Mouse (Mus musculus): Measurements from ENCODE around the gene Trmt13. TPM values are rescaled to one million over a fixed set of nuclear protein-coding genes. Genes with fewer than 3 reads are reported as not detected.

The Trmt13 gene
- total and polyA plus RNA-seq, 3 experiments = 3.6 to 5.5 (median 5.4) TPM

DNA sequence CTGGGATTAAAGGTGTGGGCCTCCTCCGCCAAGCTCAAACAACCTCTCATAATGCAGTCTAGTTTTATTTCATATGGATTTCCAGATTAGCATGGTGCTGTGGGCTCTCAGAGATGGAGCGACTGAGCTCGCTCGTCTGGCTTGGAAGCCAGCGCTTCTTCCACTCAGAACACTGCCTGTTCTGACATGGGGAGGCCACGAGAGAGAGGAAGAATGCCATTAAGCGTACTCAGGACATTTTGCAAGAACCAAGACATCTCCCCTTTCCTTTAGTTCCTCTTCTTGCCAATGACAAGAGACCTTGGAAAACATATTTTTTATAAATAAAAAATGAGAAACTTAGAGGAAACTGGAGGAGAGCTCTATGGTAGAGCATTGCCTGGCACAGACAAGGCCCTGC, 34.4 kb upstream of the Trmt13 start:
- Histone ChIP-seq H3K27ac (no peak overlapping the region), H3K27me3 (ENCODE audit: control insufficient read depth, insufficient read depth, low read length) (no peaks in the 10 kb centered on the region), H3K36me3 (ENCODE audit: control insufficient read depth, insufficient read depth, low read length) (peaks cover 9% of the 10 kb centered on the region), H3K9ac (ENCODE audit: low read depth, low read length) (no peak overlapping the region), H3K4me1 (ENCODE audit: control insufficient read depth, insufficient read depth, low read length) (peaks cover 6% of the 10 kb centered on the region), H3K79me2 (replicated peaks; ENCODE audit: control insufficient read depth, insufficient read depth, low read length) (peaks cover 6% of the 10 kb centered on the region), H3K4me3 (no peak overlapping the region)
- TF ChIP-seq POLR2A (IDR thresholded peaks at IDR 0.05; ENCODE audit: insufficient read depth, low read depth, low read length) (no peak), CTCF (IDR thresholded peaks at IDR 0.05) (no peak), EP300 (IDR thresholded peaks at IDR 0.05; ENCODE audit: insufficient read depth, low read depth, low read length) (no peak)
- DNase-seq = no peak
- intact Hi-C loops (cut with DNase I) = no loop called here
- WGBS = 81% methylated on average over 7 of the region's 7 CpGs

DNA sequence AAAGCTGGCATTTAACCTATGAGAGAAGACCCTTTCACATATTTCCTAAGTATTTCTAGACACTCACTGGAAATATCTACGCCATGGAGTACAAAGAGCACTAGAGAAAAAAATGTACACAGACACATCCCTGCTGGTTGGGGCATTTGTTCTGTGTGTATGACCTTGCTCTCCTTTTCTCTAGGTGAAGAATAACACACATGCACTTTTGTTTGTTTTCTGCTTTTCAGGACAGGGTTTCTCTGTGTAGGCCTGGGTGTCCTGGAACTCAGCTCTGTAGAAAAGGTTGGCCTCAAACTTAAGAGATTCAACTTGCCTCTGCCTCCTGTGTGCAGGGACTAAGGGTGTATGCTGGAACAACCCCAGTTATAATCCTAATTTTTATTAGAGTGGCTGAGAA, 32.0 kb upstream of the Trmt13 start:
- H3K4me1 ChIP-seq (ENCODE audit: control insufficient read depth, insufficient read depth, low read length) = peaks cover 2% of the 10 kb centered on the region
- intact Hi-C loops (cut with DNase I) = no loop called here
- H3K36me3 ChIP-seq (ENCODE audit: control insufficient read depth, insufficient read depth, low read length) = peaks cover 9% of the 10 kb centered on the region
- no peak overlapping the region for H3K4me3 ChIP-seq
- no peak overlapping the region for H3K27ac ChIP-seq
- H3K79me2 ChIP-seq (replicated peaks; ENCODE audit: control insufficient read depth, insufficient read depth, low read length) = peaks cover 4% of the 10 kb centered on the region; the same call in 1 of the 2 replicates
- 98% methylated on average over 1 of the region's 1 CpGs for WGBS
- TF ChIP-seq CTCF (IDR thresholded peaks at IDR 0.05) (no peak), EP300 (IDR thresholded peaks at IDR 0.05; ENCODE audit: insufficient read depth, low read depth, low read length) (no peak), POLR2A (IDR thresholded peaks at IDR 0.05; ENCODE audit: insufficient read depth, low read depth, low read length) (no peak)
- DNase-seq = no peak
- no peaks in the 10 kb centered on the region for H3K27me3 ChIP-seq (ENCODE audit: control insufficient read depth, insufficient read depth, low read length)
- no peak overlapping the region for H3K9ac ChIP-seq (ENCODE audit: low read depth, low read length)

DNA sequence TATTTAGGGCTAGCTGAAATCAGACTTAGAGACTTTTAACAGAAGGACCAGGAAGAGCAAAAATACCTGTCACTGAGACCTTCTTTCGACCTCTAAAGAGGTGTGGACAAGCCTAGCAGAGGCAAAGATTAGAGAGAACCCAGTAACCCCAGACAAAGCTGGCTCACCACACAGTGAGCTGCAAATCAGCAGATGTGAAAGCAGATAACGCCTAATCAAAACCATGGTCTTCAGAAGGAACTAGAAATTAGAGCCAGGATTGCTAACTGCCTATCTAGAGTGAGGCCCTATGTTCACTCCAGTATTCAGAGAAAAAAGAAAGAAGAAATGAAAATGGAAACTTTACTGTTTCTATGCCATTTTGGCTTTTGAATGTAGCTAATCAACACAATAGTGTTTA, 28.0 kb upstream of the Trmt13 start:
- peaks cover 20% of the 10 kb centered on the region for H3K36me3 ChIP-seq (ENCODE audit: control insufficient read depth, insufficient read depth, low read length)
- H3K79me2 ChIP-seq (replicated peaks; ENCODE audit: control insufficient read depth, insufficient read depth, low read length) = no peaks in the 10 kb centered on the region
- no peak for DNase-seq
- peak overlapping the region; percentile 13 for H3K27ac ChIP-seq
- no peak overlapping the region for H3K4me3 ChIP-seq
- no peak for TF ChIP-seq CTCF (IDR thresholded peaks at IDR 0.05)
- no peak for TF ChIP-seq POLR2A (IDR thresholded peaks at IDR 0.05; ENCODE audit: insufficient read depth, low read depth, low read length)
- TF ChIP-seq EP300 (IDR thresholded peaks at IDR 0.05; ENCODE audit: insufficient read depth, low read depth, low read length) = no peak
- no peaks in the 10 kb centered on the region for H3K27me3 ChIP-seq (ENCODE audit: control insufficient read depth, insufficient read depth, low read length)
- no peak overlapping the region for H3K9ac ChIP-seq (ENCODE audit: low read depth, low read length)
- H3K4me1 ChIP-seq (ENCODE audit: control insufficient read depth, insufficient read depth, low read length) = peaks cover 4% of the 10 kb centered on the region
- intact Hi-C loops (cut with DNase I) = no loop called here
- 67% methylated on average over 2 of the region's 2 CpGs for WGBS

DNA sequence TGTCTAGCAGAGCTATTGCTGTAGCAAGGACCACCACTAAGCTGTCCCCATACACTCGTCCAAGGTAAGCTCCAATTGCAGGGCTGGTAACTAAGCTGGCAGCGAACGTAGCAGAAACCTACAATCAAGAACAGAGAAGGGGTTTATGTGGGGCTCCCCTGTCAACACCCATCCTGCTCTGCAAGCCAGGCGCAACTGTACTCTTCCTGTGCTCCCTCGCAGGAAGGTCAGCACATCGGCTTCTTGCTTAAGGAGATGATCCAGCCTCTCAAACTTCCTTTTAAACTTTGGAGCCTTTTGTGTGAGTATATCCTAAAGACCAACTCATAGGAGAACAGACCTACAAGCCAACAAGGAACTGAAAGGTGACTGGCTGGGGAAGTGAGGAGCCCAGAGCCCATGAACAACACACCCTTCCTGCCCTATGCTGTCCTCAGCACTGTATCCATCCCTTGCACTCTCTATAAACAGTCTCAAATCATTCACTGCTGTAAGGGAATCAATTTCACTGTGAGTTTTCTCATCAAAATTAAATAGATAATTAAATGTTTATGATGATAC, 27.5 kb upstream of the Trmt13 start:
- peaks cover 20% of the 10 kb centered on the region for H3K36me3 ChIP-seq (ENCODE audit: control insufficient read depth, insufficient read depth, low read length)
- no peak overlapping the region for H3K9ac ChIP-seq (ENCODE audit: low read depth, low read length)
- H3K27ac ChIP-seq = peak overlapping the region; percentile 13
- intact Hi-C loops (cut with DNase I) = no loop called here
- DNase-seq = peak in 1 of 2 experiments; percentile 13
- H3K27me3 ChIP-seq (ENCODE audit: control insufficient read depth, insufficient read depth, low read length) = no peaks in the 10 kb centered on the region
- WGBS = 54% methylated on average over 6 of the region's 6 CpGs
- TF ChIP-seq CTCF (IDR thresholded peaks at IDR 0.05) (no peak), EP300 (IDR thresholded peaks at IDR 0.05; ENCODE audit: insufficient read depth, low read depth, low read length) (no peak), POLR2A (IDR thresholded peaks at IDR 0.05; ENCODE audit: insufficient read depth, low read depth, low read length) (no peak)
- no peaks in the 10 kb centered on the region for H3K79me2 ChIP-seq (replicated peaks; ENCODE audit: control insufficient read depth, insufficient read depth, low read length)
- peaks cover 4% of the 10 kb centered on the region for H3K4me1 ChIP-seq (ENCODE audit: control insufficient read depth, insufficient read depth, low read length)
- no peak overlapping the region for H3K4me3 ChIP-seq

DNA sequence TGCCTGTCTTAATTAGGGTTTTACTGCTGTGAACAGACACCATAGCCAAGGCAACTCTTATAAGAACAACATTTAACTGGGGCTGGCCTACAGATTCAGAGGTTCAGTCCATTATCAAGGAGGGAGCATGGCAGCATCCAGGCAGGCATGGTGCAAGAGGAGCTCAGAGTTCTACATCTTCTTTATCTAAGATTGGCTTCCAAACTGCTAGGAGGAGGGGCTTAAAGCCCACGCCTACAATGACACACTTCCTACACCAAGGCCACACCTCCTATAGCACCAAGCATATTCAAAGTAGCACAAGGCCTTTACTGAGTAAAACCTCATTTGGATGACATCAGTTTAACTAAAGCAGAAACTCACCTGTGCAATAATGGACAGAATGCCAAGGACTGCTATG, 25.6 kb upstream of the Trmt13 start:
- peaks cover 22% of the 10 kb centered on the region for H3K36me3 ChIP-seq (ENCODE audit: control insufficient read depth, insufficient read depth, low read length)
- peak overlapping the region; percentile 86 for H3K27ac ChIP-seq
- H3K27me3 ChIP-seq (ENCODE audit: control insufficient read depth, insufficient read depth, low read length) = no peaks in the 10 kb centered on the region
- DNase-seq = no peak
- WGBS = 75% methylated on average over 1 of the region's 1 CpGs
- no peaks in the 10 kb centered on the region for H3K79me2 ChIP-seq (replicated peaks; ENCODE audit: control insufficient read depth, insufficient read depth, low read length)
- H3K4me1 ChIP-seq (ENCODE audit: control insufficient read depth, insufficient read depth, low read length) = peaks cover 8% of the 10 kb centered on the region
- H3K4me3 ChIP-seq = no peak overlapping the region
- no peak for TF ChIP-seq POLR2A (IDR thresholded peaks at IDR 0.05; ENCODE audit: insufficient read depth, low read depth, low read length)
- no peak for TF ChIP-seq CTCF (IDR thresholded peaks at IDR 0.05)
- no peak for TF ChIP-seq EP300 (IDR thresholded peaks at IDR 0.05; ENCODE audit: insufficient read depth, low read depth, low read length)
- H3K9ac ChIP-seq (ENCODE audit: low read depth, low read length) = no peak overlapping the region
- intact Hi-C loops (cut with DNase I) = no loop called here

DNA sequence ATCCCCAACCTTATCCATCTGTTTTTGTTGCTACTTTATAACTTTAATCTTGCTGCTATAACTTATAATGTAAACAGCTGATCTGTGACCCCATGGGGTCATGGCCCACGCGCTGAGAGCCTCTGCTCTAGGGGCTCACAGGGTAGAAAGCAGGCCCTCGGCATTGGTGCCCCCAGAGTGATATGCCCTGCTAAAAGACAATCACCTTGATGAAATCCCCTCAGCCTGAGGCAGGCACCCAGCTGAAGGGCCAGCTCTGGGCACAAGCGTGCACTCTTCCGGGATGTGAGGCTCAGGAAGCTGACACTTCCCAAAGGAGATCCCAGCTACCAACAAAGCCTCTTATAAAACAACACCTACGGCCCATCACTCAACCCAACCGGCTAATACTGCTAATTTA, 24.2 kb upstream of the Trmt13 start:
- Histone ChIP-seq H3K4me1 (ENCODE audit: control insufficient read depth, insufficient read depth, low read length) (peaks cover 8% of the 10 kb centered on the region), H3K79me2 (replicated peaks; ENCODE audit: control insufficient read depth, insufficient read depth, low read length) (no peaks in the 10 kb centered on the region), H3K9ac (ENCODE audit: low read depth, low read length) (no peak overlapping the region), H3K36me3 (ENCODE audit: control insufficient read depth, insufficient read depth, low read length) (peaks cover 20% of the 10 kb centered on the region), H3K4me3 (no peak overlapping the region), H3K27ac (peak overlapping the region; percentile 86), H3K27me3 (ENCODE audit: control insufficient read depth, insufficient read depth, low read length) (no peaks in the 10 kb centered on the region)
- WGBS = 61% methylated on average over 7 of the region's 7 CpGs
- no peak for DNase-seq
- TF ChIP-seq POLR2A (IDR thresholded peaks at IDR 0.05; ENCODE audit: insufficient read depth, low read depth, low read length) = no peak
- TF ChIP-seq EP300 (IDR thresholded peaks at IDR 0.05; ENCODE audit: insufficient read depth, low read depth, low read length) = no peak
- no peak for TF ChIP-seq CTCF (IDR thresholded peaks at IDR 0.05)
- intact Hi-C loops (cut with DNase I) = loop anchor here (2.0 kb wide), 1 partner anchor 22 kb away; no protein-coding TSS in a partner anchor

All from heart, adult 2 months (tissue).